Mouse (Mus musculus) cerebellum, adult 9-11 months (tissue): ENCODE data around the gene Stx1b.

Experiments
- DNase-seq: peaks from one replicate; pipeline ENCODE4 v3.0.0; 2022

Gene Stx1b

DNA sequence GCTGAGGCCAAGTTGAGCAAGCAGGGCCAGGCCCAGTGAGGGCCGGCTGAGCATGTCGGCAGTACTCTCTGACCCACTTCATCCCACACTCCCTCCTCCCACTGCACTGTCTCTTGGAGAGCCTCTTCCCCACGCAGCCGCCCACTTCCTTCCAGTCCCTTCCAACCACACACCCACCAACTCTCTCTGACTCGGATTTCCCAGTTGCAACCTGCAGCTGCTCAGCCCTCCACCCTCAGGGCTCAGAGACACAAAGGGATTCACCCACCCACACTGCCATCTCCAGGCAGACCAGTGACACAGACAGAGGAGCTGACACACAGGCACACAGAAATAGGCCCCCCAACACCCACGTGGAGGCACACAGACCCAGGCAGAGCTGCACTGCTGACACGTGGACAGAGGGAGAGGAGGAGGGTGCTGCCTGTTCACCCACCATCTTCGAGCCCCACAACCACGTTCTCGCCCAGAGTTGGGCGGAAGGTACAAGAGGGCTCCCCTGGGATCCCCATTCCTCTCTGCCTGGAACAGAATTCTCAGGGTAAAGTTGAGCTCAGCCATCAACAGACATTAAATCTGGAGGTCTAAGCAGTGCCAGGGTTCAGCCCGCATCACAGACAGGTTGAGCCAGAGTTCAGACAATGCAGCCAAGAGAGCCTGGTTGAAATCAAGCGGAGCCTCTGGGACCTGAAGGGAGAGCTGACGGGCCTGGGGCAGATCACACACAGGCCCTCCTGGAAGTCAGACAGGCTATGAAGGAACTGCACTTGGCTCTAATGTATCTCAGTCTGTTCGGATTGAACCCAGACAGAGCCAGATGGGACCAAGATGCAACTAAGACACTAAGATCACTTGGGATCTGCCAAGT, 8.2 kb downstream of the Stx1b start:
- peak; percentile 76 for DNase-seq

DNA sequence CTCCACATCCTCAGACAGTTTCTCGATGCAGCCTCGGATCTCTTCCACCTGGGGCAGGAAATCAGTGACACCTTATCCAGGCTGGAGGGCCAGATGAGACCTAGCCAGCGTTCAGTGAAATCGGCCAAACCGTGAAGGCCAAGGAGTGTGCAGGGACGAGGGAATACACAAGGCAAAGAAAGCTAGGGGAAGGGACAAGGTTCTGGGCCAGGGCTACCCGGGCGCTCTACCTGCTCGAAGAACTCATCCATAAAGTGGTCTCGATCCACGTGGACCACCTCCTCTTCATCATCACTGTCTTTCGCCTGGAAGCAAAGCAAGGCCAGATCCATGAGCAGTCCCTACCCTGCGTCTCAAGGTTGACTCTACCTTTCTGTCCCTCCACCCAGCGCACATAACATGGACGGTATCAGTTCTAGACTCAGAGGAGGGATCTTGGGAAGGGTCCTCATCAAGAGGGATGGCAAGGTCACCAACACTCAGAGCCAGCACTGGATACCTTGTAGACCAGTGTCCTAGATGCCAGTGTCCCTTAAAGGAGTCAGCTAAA, 9.2 kb downstream of the Stx1b start:
- peak; percentile 53 for DNase-seq

DNA sequence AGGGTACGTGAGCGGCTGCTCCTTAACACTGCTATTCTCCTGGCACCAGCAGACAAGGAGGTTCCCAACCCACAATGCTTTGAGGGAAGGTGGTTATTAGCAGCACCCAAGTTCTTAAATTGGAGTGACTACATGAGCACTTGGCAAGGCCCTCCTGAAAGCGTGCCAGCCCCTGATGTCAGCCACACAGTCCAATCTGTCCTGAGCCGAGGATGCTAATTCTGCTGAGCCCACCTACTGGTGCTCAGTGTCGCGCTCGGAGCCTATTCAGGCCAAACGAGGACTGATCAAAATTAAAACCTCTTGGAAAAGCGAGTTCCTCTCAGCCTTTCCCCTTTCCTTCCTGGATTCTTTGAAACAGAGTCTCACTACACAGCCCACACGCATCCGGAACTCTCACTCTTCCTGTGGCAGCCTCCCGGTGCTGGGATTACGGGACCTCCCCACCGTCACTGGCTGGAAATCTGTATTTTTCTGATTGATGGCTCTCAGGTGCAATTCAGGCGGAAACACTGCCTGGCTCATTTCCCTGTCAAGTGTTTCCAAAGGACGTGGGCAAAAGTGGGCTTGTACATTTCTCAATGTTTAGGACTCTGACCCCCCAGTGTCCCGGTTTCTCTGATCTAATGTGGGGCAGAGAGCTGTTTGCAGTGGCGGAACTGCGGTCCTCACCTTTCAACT, 10.0 kb downstream of the Stx1b start:
- DNase-seq = peak; percentile 97

DNA sequence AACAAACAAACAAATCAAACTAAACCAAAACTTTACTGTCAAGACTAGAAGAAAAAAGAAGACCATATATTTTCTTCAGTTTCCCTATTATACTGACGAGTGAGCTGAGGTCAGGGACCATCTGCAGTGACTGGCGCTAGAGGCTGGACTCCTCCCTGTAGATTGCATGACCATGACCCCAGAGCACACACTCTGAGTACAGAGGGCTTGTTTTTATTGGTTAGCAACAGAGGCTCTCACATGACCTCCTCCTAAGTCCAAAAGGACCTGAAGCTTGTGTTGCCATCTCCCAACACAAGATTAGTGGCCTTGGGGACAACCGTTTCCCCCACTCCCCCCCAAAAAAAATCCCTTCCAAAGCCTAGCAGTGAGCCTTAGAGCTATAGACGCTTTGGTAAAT, 10.5 kb downstream of the Stx1b start:
- DNase-seq = no peak

DNA sequence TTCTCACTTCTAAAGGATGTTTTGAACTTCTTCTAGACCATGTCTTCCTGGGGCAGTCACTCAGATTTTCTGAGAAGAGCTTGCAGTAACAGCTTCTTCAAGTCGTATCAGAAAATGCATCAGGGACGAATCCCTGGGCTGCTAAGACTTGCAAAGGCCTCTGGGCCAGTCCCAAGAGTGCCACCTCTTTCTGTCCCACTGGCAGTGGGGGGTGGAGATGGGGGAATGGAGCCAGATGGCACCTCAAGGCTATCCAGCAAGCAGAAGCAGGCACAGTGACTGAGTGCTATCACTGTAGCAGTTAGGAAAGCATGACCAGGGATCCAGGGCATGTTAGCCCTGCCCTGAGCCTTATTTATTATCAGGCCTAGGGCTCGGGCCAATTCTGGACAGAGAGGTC, 12.1 kb downstream of the Stx1b start:
- peak; percentile 67 for DNase-seq

DNA sequence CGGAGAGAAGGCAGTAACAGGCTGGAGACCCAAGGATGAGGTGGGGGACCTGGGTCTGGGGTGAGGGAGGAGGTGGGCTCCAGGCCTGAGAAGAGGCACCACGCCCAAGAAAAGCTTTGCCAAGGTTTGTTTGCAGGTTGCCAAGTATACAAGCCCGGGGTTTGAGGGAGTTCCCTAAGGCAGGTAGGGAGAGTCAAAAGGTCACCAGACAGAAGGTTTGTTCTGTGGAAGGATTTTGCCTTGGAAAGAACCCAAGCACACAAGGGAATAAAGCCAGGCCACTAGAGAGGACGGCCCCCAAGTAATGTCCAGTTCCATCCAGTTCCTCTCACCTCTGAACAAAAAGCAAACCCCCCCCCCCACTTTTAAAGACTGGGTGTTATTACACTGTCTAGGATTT, 13.1 kb downstream of the Stx1b start:
- DNase-seq = peak; percentile 53

DNA sequence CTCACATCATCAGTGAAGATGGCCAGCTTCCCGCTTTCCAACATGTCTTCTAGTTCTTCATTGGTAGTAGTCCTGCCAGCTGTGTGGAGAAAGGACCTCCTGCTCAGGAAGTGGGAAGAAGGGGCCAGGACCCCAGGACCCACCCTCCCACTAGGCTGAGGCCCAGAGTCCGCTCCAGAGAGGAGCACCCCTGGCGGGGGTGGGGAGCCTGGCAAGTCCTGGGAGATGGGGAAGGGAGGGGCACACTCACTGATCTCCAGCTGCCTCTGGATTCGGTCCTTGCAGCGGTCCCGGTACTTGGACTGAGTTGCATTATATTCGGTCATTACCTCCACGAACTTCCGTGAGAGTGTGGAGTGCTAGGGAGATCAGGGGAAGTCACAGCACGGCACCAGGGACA, 13.7 kb downstream of the Stx1b start:
- peak; percentile 45 for DNase-seq

DNA sequence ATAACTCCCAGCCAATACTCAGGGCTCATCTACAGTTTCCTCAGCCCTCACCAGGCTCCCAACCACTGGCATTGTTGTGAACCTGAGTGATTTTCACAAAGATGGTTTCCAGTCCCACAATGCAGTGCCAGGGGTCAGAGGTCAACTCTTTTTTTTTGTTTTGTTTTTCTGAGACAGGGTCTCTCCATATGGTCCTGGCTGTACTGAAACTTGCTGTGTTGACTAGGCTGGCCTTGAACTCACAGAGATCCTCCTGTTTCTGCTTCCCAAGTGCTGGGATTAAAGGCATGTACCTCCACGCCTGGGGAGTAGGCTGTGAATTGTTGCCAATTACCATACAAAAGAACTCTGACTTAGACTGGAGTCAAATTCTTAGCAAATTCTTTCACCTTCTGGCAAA, 14.5 kb downstream of the Stx1b start:
- DNase-seq = no peak

DNA sequence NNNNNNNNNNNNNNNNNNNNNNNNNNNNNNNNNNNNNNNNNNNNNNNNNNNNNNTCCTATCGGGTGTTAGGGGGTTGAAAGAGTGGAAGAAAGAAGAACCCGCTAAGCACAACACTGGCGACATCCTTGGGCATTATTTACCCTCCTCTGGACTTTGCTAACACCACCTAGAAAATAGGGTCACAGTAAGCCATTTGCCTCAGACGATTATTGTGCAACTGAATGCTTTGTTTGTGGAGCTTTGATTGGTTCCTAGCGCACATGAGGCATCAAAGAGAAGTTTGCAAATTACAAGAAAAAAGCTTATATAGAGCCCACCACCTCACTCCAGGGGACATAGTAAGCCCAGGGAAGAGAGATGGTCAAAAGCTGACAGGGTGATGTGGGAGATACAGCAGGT, 15.5 kb downstream of the Stx1b start:
- DNase-seq = no peak

DNA sequence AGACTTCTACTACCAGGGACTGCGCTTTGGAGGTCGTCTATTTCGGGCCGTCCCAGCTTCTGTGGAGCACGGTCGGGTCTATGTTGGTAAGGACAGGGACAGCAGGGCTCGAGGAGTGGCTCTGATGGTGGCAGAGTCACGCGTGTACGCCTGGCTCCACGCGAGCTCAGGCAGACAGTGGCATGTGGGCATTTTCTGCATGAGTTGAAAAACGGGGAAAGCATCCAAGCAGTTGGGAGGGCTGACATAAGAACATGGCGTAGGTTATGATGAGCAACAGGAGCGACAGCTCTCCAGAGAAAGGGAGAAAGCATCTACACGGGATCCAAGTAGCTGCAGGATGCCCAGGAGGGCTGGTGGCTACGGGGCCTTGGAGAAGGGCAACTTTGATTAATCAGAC, 22.0 kb downstream of the Stx1b start:
- DNase-seq = peak; percentile 92

DNA sequence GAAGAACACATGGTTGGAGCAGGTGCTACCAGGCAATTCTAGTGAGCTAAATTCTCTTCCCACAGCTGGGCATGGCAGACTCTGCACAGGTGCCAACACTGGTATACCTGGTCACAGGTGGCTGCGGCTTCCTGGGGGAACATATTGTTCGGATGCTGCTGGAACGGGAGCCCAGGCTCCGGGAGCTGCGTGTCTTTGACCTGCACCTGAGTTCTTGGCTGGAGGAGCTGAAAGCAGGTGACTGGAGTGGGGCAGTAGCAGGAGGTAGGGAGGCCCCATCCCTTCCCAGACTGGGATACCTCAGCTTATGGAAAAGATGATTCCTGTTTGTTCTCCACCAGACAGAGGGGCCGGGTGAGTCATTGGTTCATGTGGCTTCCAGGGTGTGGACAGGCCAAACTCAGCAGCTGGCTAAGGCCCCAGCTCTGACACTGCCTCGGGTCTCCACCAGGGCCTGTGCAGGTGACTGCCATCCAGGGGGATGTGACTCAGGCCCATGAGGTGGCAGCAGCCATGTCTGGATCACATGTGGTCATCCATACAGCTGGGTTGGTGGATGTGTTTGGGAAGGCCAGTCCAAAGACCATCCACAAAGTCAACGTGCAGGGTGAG, 23.2 kb downstream of the Stx1b start:
- DNase-seq = peak; percentile 76

DNA sequence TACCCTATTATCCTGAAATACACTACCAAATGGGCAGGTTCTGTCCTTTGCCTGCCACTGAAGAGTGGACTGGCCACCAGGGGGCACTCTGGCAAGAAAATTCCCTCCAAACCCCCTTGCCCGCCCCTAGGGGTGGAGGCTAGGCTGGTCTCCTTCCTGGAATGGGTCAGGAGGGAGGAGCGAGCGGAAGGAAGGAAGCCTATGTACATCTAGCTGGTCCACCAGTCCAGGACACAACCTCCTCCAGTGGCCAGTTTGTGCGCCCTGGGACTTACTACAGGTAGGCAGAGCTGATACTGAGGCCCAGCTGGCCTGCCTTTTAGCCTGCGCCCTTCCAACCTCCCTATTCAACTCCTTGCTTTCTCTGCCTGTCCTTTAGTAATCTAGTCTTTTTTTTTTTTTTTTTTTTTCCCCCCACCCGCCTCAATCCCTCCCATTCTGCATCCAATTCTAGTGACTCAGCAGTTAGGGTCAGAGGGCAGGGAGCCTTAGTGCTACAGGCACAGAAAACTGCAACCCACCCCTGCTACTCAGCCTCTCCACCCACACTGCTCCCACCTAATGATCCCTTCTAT, 23.8 kb downstream of the Stx1b start, which contains the start of gene Hsd3b7:
Gene Hsd3b7 (plus strand): TSS at position 170 of the 575 bp plus-strand sequence.
- DNase-seq = peak; percentile 91

DNA sequence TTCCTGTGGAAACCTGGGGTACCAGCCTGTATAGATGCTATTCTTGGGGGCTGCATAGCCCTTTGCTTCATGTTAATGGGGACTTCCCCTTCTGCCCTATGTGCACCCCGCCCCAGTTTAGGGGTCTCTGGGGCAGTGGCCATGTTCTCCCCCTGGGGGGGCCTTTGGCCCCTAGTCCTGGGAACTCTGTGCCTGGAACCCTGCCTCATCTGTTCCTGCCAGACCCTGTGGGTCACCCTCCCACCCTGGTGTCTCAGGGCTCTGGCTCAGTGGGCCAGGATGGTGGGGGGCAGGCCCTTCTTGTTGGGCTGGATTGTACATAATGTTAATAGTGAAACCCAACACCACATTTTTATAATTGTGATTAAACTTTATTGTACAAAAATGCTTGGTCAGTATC, 24.6 kb downstream of the Stx1b start:
- DNase-seq = peak; percentile 77

DNA sequence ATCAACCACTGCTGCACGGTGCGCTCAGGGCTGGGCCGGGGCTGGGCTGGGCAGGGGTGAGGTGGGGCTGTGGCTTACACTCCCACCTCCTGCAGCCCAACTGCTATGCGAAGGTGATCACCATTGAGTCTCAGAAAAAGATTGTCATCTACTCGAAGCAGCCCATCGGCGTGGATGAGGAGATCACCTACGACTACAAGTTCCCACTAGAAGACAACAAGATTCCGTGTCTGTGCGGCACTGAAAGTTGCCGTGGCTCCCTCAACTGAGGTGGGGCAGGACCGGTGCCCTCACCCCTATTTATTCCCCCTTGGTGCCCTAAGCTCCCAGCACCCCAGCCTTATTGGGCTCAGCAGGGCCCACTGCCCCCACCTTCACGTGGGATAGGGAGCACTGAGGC, 25.1 kb downstream of the Stx1b start:
- DNase-seq = peak; percentile 64

DNA sequence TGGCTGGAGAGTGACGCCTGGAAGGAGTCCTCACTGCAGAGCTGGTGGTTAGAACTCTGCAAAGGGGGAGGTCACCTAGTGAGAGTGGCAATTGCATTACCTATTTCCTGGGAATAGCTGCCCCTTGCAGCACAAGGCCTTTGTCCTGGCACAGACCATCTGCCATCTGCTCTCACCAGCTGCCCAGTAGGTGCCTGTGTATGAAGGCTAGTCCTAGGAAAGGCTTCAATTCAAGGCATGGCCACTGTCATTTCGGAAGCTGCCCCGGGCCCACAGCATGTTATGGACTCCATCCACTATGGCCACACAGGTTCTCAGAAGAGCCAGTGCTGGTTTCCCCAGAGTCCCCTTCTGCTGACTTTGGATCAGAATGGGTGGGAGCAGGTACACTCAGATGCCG, 25.8 kb downstream of the Stx1b start:
- peak; percentile 98 for DNase-seq

DNA sequence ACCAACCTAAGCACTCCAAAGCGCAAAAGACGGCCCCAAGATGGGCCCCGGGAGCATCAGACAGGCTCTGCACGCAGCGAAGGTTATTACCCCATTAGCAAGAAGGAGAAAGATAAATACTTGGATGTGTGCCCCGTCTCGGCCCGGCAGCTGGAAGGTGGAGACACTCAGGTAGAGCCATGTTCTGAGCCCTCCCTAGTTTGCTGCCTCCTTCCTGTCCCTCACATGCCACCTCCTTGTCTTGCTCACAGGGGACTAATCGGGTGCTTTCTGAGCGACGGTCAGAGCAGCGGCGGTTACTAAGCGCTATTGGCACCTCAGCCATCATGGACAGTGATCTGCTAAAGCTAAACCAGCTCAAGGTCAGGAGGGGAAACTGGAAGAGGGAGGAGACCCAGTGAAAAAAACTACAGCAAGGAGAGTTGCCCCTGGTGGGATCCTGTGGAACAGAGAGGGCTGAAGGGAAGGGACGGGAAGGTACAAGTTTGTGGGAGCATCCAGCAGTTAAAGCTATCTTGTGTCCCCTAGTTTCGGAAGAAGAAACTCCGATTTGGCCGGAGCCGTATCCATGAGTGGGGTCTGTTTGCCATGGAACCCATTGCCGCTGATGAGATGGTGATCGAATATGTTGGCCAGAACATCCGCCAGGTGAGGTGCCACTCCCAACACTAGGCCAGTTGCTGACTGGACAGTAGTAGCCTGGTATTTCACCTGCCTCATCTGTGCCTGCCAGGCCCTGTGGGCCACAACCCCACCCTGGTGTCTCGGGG, 27.1 kb downstream of the Stx1b start:
- DNase-seq = peak; percentile 64

DNA sequence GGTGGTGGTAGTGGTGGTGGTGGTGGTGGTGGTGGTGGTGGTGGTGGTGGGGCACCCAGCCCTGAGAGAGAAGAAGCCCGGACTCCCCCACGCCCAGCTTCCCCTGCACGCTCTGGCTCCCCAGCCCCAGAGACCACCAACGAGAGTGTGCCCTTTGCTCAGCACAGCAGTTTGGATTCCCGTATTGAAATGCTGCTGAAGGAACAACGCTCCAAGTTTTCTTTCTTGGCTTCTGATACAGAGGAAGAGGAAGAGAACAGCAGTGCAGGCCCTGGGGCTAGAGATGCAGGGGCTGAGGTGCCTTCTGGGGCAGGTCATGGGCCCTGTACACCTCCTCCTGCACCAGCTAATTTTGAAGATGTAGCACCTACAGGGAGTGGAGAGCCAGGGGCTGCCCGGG, 39.0 kb downstream of the Stx1b start, which contains the start of gene Gm49388:
Gene Gm49388 (plus strand): TSS at position 301 of the 400 bp plus-strand sequence.
- no peak for DNase-seq

DNA sequence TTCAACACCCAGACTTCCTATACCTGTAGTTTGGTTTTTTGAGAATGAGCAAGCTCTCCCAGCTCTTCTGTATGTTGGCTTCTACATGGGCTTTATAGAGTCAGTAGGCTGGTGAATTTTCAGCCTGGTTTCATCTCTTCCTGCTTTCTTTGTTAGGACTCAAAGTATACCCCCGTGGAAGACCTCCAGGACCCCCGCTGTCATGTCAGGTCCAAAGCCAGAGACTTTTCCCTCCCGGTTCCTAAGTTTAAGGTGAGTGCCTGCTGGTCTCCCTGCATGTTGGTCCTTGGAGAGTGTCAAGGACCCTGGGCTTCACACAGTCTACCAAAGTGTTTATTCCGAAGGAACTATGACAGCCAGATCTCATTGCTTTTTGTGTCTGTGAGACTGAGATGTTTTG, 46.0 kb downstream of the Stx1b start:
- DNase-seq = peak; percentile 64

DNA sequence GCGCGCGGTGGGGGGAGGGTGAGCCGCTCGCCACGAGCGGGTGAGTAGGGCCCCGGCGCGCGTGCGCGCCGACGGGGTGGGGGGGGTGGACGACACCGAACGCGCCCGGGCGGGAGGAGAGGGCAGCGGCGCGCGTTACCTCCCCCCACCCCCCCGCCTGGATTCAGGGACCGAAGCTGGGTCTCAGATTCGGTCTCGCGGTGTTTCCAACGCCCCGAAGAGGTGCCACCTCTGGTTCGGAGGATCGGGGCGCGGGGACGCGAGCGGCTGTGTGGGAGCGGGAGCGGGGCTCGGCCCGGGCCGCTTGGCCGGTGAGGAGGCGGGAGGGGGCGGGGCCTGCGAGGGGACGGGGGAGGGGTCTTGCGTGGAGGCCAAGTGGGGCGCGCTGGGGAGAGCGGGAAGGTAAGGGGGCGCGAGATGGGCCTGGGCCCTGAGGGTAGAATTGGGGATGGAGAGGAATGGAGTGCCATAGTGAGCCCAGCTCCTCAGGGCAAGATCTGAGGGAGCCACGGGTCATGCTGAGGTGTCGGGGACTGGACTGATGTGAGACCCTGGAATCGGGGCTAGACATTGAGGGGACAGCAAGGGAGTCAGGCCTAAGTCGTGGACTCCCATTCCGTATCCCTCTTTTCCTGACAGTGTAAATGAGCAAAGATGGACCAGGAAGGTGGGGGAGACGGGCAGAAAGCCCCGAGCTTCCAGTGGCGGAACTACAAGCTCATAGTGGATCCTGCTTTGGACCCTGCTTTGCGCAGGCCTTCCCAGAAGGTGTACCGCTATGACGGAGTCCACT, 46.7 kb downstream of the Stx1b start:
- peak; percentile 78 for DNase-seq

DNA sequence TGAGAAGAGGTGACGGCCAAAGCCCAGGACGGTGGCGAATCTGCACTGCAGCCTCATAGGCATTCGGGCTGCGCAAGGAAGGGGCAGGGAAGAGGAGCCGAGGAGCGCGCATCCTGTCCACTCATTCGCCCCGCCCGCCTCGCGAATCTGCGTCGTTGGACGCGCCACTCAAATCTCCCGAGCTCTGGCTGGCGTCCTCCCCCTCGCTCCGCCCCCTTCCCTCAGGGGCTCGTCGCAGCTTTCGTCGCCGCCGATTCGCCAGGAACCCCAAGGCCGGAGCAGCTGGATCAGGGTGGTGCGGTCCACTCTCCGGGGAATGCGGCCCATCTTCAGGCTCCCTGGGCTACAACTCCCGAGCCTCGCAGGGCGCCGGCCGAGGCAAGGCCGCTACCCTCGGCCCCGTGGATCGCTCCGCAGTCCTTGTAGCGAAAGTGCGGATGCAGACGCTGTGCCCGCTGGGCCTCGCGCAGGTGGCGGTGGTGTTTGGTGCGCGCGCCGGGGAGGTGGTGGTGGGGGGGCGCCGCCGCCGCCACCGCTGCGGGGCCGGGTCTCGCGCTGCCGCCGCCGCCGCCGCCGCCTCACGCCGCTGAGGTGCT, 47.4 kb downstream of the Stx1b start:
- DNase-seq = peak; percentile 98

DNA sequence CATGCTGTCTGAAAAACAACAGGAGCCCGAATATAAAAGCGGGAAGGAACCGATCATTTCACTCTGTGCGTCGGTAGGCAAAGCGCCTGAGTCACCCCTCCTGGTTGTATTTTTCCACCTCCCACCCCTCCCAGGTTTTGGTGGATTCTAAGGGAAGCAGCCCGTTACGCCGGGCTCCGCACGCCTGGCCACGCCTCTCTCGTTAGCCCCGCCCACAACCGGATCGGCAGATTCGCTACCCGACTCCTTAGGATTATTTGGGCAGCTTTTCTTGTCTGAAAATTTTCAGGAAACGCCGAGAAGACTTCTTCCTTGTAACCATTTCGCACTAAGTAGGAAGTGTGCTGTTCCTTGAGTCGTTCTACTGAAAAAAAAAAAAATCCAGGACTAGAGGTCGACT, 47.9 kb downstream of the Stx1b start, which contains the start of gene Setd1a:
Gene Setd1a (plus strand): TSS at position 245 of the 400 bp plus-strand sequence.
- peak; percentile 91 for DNase-seq
